Mouse (Mus musculus) embryo, embryonic 11 days (tissue): ENCODE data around the gene Inava.

Source experiments
- DNase-seq: peaks from one replicate; pipeline ENCODE4 v3.0.0-alpha.2; 2015

The Inava gene

GRCm38 (mm10) chr1:136230201-136230600 lies 3.9 kb downstream of the Inava start:
- peak; percentile 46 for DNase-seq

GRCm38 (mm10) chr1:136229040-136229373 lies 5.1 kb downstream of the Inava start:
- peak; percentile 8 for DNase-seq

- DNase-seq = peak; percentile 51
Measured at GRCm38 (mm10) chr1:136228328-136229039, 5.6 kb downstream of the Inava start.

- DNase-seq = no peak
Measured at GRCm38 (mm10) chr1:136227870-136228269, 6.2 kb downstream of the Inava start.

GRCm38 (mm10) chr1:136226626-136227025 lies 7.4 kb downstream of the Inava start:
- DNase-seq = no peak

GRCm38 (mm10) chr1:136225846-136226245 lies 8.2 kb downstream of the Inava start:
- DNase-seq = no peak

- DNase-seq = no peak
Measured at GRCm38 (mm10) chr1:136223758-136224342, 10.2 kb downstream of the Inava start.

GRCm38 (mm10) chr1:136222386-136222785 lies 11.7 kb downstream of the Inava start:
- no peak for DNase-seq

- DNase-seq = no peak
Measured at GRCm38 (mm10) chr1:136220037-136220871, 13.8 kb downstream of the Inava start.

- no peak for DNase-seq
Measured at GRCm38 (mm10) chr1:136214304-136214703, 19.8 kb downstream of the Inava start.

- DNase-seq = peak; percentile 67
Measured at GRCm38 (mm10) chr1:136212803-136213202, 21.3 kb downstream of the Inava start, which contains the start of gene Mroh3. Gene Mroh3 (minus strand): TSS chr1:136212828.

- no peak for DNase-seq
Measured at GRCm38 (mm10) chr1:136190033-136190432, 44.0 kb downstream of the Inava start.

GRCm38 (mm10) chr1:136179511-136180001 lies 54.5 kb downstream of the Inava start:
- DNase-seq = no peak

GRCm38 (mm10) chr1:136178741-136179140 lies 55.3 kb downstream of the Inava start:
- DNase-seq = no peak

GRCm38 (mm10) chr1:136177085-136177484 lies 57.0 kb downstream of the Inava start:
- DNase-seq = no peak

- DNase-seq = peak; percentile 73
Measured at GRCm38 (mm10) chr1:136175183-136175582, 58.9 kb downstream of the Inava start.

- DNase-seq = peak; percentile 48
Measured at GRCm38 (mm10) chr1:136174101-136174606, 59.9 kb downstream of the Inava start.

GRCm38 (mm10) chr1:136172696-136173095 lies 61.4 kb downstream of the Inava start:
- DNase-seq = no peak

GRCm38 (mm10) chr1:136170109-136170508 lies 64.0 kb downstream of the Inava start:
- peak; percentile 89 for DNase-seq

- DNase-seq = peak; percentile 34
Measured at GRCm38 (mm10) chr1:136167657-136168056, 66.4 kb downstream of the Inava start.

- peak; percentile 11 for DNase-seq
Measured at GRCm38 (mm10) chr1:136165436-136165835, 68.6 kb downstream of the Inava start.
